Mouse (Mus musculus) limb, embryonic 14.5 days (tissue): Measurements from ENCODE around the gene Cnpy1. TPM values are rescaled to one million over a fixed set of nuclear protein-coding genes. Genes with fewer than 3 reads are reported as not detected.

Experiments used
- ATAC-seq: fragments of 200-750 bp; cut with Nextera tagmentation; 2 replicates; pipeline ENCODE4 v1.8.0; 2017; ENCODE audit warnings: low read depth, moderate number of reproducible peaks, moderate TSS enrichment; ENCODE audit not compliant: low FRiP score
- DNase-seq: peaks from one replicate; pipeline ENCODE4 v3.0.0-alpha.2; 2015; ENCODE audit warnings: low spot score
- H3K27ac ChIP-seq: fragments of 300-500 bp; sonication (generic); replicated peaks from 2 replicates; pipeline ENCODE4 v1.5.1; 2014; ENCODE audit warnings: low read depth, mild to moderate bottlenecking, low read length, moderate library complexity, mixed read lengths
- H3K27me3 ChIP-seq: fragments of 300-500 bp; sonication (generic); 2 replicates; pipeline ENCODE4 v1.6.1; 2014; ENCODE audit warnings: low read length, mixed read lengths; ENCODE audit not compliant: control insufficient read depth, insufficient read depth
- H3K36me3 ChIP-seq: fragments of 300-500 bp; sonication (generic); 2 replicates; pipeline ENCODE4 v1.6.1; 2014; ENCODE audit warnings: mild to moderate bottlenecking, low read length, moderate library complexity, mixed read lengths; ENCODE audit not compliant: control insufficient read depth, insufficient read depth
- H3K4me1 ChIP-seq: fragments of 300-500 bp; sonication (generic); 2 replicates; pipeline ENCODE4 v1.6.1; 2014; ENCODE audit warnings: antibody characterized with exemption, low read length, mixed read lengths; ENCODE audit not compliant: control insufficient read depth, insufficient read depth
- H3K4me2 ChIP-seq: fragments of 300-500 bp; sonication (generic); replicated peaks from 2 replicates; pipeline ENCODE4 v1.6.1; 2014; ENCODE audit warnings: low read depth, mild to moderate bottlenecking, low read length, moderate library complexity; ENCODE audit not compliant: severe bottlenecking
- H3K4me3 ChIP-seq: fragments of 300-500 bp; sonication (generic); replicated peaks from 2 replicates; pipeline ENCODE4 v1.5.1; 2014; ENCODE audit warnings: low read length
- H3K9ac ChIP-seq: fragments of 300-500 bp; sonication (generic); 2 replicates; pipeline ENCODE4 v1.6.1; 2014; ENCODE audit warnings: mild to moderate bottlenecking, low read depth, low read length, moderate library complexity; ENCODE audit not compliant: severe bottlenecking
- H3K9me3 ChIP-seq: fragments of 300-500 bp; sonication (generic); 2 replicates; pipeline ENCODE4 v1.6.1; 2016; ENCODE audit warnings: low read length; ENCODE audit not compliant: control insufficient read depth
- POLR2A ChIP-seq: fragments of 200-500 bp; IDR thresholded peaks from 2 replicates; pipeline ENCODE4 v1.8.0; 2012; ENCODE audit warnings: inconsistent platforms, mild to moderate bottlenecking, moderate library complexity, borderline replicate concordance; ENCODE audit not compliant: insufficient read depth, insufficient read length; ENCODE audit errors: extremely low read depth
- WGBS: fragments of 180-500 bp; shearing (Covaris S2); extraction: QIAGEN DNeasy Blood & Tissue Kit; methylation state at CpG from one replicate; pipeline ENCODE4 v1.1.7; 2014; 5-methylcytosine and 5-hydroxymethylcytosine counted together
- polyA plus RNA-seq, 2 experiments: library from polyadenylated mRNA; depleted of rRNA in 1 of 2; stranded (reverse) in 1 of 2; unstranded in 1 of 2; fragments of >200 nt; fragmentation: Nextera tagmentation in 1 of 2; extraction: Ambion mirVana in 1 of 2; gene quantifications; 2 replicates each; pipeline versions ENCODE4 v1.2.1 to v1.2.3; 2012 to 2014

Gene Cnpy1
- polyA plus RNA-seq, 2 experiments, result 0.26 TPM; not detected in 1

DNA sequence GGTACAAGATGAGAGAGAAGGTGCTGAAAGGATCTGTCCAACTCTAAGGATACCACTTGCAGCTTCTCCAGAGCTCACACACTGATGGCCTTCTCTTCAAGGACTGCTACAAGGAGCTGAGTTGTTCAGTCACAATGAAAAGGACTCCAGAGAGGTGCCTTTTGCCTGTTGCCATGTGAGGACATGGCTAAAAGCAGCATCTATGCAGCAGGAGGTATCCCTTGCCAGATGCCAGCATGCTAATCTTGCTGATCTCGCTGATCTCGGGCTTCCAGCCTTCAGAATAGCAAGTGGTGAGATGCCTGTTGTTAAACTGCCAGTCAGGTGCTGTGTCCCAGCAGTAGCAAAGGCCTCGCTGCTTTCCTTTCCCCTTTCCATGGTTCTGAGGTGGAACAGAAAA, 43.5 kb upstream of the Cnpy1 start:
- no peak overlapping the region for H3K4me2 ChIP-seq

DNA sequence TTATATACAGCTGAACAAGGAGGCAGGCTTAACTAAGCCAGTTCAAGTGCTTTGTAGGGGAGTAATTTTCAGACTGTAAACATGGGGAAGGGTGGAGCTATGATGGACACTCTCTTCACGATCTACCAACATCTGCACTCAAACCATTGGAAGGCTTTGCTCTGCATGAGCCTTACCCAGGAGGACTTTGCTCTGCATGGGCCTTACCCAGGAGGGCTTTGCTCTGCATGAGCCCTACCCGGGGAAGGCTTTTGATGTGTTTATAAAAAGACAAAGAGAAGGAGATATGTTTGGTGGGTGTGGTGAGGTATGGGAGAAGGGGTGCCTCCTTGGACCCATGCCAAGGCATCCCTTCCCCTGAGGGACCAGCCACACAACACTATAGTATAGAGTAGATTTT, 31.7 kb upstream of the Cnpy1 start:
- 44% methylated on average over 2 of the region's 2 CpGs for WGBS
- H3K4me2 ChIP-seq, result no peak overlapping the region

More for the DNA sequence above, 43.5 kb upstream of the Cnpy1 start:
- no peak for DNase-seq
- Histone ChIP-seq H3K4me1 (no peaks in the 10 kb centered on the region), H3K27me3 (no peaks in the 10 kb centered on the region), H3K9ac (no peak overlapping the region), H3K27ac (no peak overlapping the region), H3K36me3 (no peaks in the 10 kb centered on the region), H3K9me3 (no peaks in the 10 kb centered on the region), H3K4me3 (no peak overlapping the region)
- no peak for TF ChIP-seq POLR2A
- ATAC-seq, result no peak
- 41% methylated on average over 3 of the region's 3 CpGs for WGBS

DNA sequence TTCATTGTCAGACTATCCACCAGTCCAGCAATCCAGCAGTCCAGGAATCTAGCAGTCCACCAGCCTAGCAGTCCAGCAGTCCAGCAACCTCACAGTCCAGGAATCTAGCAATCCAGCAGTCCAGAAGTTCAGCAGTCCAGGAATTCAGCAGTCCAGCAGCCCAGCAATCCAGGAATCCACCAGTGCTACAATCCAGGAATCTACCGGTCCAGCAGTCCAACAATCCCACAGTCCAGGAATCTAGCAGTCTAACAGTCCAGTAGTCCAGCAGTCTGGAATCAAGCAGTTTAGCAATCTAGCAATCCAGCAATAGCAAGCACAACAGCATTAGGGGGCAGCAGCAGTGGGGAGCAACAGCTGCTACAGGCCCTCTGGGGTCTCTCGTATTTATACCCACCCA, 27.2 kb upstream of the Cnpy1 start:
- DNase-seq (no peak), ATAC-seq (no peak)
- H3K36me3 ChIP-seq, result no peaks in the 10 kb centered on the region
- no peak overlapping the region for H3K4me3 ChIP-seq
- no peak overlapping the region for H3K9ac ChIP-seq
- no peak for TF ChIP-seq POLR2A
- no peaks in the 10 kb centered on the region for H3K4me1 ChIP-seq
- H3K4me2 ChIP-seq, result no peak overlapping the region
- no peak overlapping the region for H3K27ac ChIP-seq
- no peaks in the 10 kb centered on the region for H3K27me3 ChIP-seq
- 77% methylated on average over 2 of the region's 2 CpGs for WGBS
- no peaks in the 10 kb centered on the region for H3K9me3 ChIP-seq

More for the DNA sequence above, 31.7 kb upstream of the Cnpy1 start:
- H3K9ac ChIP-seq, result no peak overlapping the region
- no peak for DNase-seq
- no peaks in the 10 kb centered on the region for H3K9me3 ChIP-seq
- no peak for TF ChIP-seq POLR2A
- H3K27ac ChIP-seq, result no peak overlapping the region
- no peak for ATAC-seq
- no peak overlapping the region for H3K4me3 ChIP-seq
- no peaks in the 10 kb centered on the region for H3K4me1 ChIP-seq
- H3K36me3 ChIP-seq, result no peaks in the 10 kb centered on the region
- no peaks in the 10 kb centered on the region for H3K27me3 ChIP-seq

DNA sequence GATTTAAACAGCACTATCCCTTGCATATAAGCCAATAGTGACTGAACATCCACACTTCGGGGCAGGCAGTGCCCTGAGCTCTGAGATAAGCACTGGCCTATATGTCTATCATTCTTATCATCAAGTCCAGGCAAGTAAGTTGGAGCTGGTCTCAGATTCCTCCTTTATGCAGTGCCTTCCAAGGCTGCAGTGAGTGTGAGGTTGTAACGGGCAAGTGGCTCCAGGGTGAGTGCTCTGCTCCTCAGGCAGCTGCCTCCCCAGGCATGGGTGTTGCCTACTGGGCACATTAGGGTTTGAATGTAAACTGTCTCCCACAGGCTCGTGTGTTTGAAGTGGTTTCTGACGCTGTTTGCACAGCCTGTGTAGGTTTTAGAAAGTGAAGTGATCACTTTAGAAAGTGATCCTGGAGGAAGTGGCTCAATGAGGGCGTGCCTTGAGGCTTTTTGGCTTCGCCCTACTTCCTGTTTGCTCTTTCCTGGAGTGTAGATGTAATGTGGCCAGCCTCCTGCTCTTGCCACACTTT, 23.9 kb upstream of the Cnpy1 start:
- H3K4me2 ChIP-seq, result no peak overlapping the region
- no peaks in the 10 kb centered on the region for H3K9me3 ChIP-seq
- DNase-seq, result no peak
- no peaks in the 10 kb centered on the region for H3K36me3 ChIP-seq
- H3K9ac ChIP-seq, result no peak overlapping the region
- H3K4me1 ChIP-seq, result no peaks in the 10 kb centered on the region
- ATAC-seq, result no peak
- H3K27me3 ChIP-seq, result no peaks in the 10 kb centered on the region
- TF ChIP-seq POLR2A, result no peak
- no peak overlapping the region for H3K4me3 ChIP-seq
- 45% methylated on average over 6 of the region's 6 CpGs for WGBS
- H3K27ac ChIP-seq, result no peak overlapping the region

DNA sequence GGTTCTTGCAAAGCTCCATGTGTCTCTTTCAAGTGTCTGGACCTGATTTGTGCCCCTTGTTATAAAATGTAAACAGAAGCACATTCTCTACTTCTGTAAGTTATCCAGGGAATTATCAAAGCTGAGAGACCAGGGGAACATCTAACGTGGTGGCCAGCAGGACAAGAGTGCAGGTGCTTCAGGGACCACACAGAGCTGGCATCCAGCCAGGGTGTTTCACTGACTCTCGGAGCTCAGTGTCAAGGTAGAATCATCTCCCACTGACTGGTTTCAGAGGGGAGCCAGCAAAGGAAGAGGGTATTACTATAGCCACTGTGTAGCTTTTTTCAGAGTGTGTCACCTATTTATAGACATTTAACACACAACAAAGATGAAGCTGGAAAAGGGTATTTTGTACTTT, 22.0 kb upstream of the Cnpy1 start:
- no peak for ATAC-seq
- no peaks in the 10 kb centered on the region for H3K27me3 ChIP-seq
- no peak overlapping the region for H3K4me3 ChIP-seq
- no peaks in the 10 kb centered on the region for H3K9me3 ChIP-seq
- no peak overlapping the region for H3K9ac ChIP-seq
- 21% methylated on average over 2 of the region's 2 CpGs for WGBS
- DNase-seq, result no peak
- TF ChIP-seq POLR2A, result no peak
- H3K27ac ChIP-seq, result no peak overlapping the region
- no peaks in the 10 kb centered on the region for H3K36me3 ChIP-seq
- no peaks in the 10 kb centered on the region for H3K4me1 ChIP-seq
- H3K4me2 ChIP-seq, result no peak overlapping the region

DNA sequence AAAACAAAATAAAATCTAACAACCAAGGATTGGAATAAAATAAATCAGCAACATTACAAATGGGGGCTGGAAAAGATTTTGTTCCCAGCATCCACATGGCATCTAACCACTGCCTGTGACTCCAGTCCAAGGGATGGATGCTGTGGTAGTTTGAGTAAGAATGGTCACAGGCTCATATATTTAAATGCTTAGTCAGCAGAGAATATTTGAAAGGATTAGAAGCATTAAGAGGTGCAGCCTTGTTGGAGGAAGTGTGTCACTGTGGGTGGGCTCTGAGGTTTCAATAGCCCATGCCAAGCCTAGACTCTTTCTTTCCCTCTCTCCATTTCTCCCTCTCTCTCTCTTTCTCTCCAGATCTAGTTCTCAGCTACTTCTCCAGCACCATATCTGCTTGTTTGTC, 20.0 kb upstream of the Cnpy1 start:
- Histone ChIP-seq H3K9ac (no peak overlapping the region), H3K4me2 (no peak overlapping the region), H3K36me3 (no peaks in the 10 kb centered on the region), H3K27me3 (no peaks in the 10 kb centered on the region), H3K27ac (no peak overlapping the region), H3K4me1 (no peaks in the 10 kb centered on the region), H3K4me3 (no peak overlapping the region), H3K9me3 (no peaks in the 10 kb centered on the region)
- ATAC-seq (no peak), DNase-seq (no peak)
- TF ChIP-seq POLR2A, result no peak
